Mouse (Mus musculus) retina, postnatal 1 day (tissue): ENCODE data around the gene Clstn2.
A peak's percentile ranks its signal among the peaks of the same experiment; 100 is the strongest.

Experiments used
- DNase-seq: peaks from one replicate; pipeline ENCODE4 v3.0.0-alpha.2; 2012

The Clstn2 gene

GRCm38 (mm10) chr9:97672224-97672623 lies 360.8 kb downstream of the Clstn2 start:
- no peak for DNase-seq

DNA sequence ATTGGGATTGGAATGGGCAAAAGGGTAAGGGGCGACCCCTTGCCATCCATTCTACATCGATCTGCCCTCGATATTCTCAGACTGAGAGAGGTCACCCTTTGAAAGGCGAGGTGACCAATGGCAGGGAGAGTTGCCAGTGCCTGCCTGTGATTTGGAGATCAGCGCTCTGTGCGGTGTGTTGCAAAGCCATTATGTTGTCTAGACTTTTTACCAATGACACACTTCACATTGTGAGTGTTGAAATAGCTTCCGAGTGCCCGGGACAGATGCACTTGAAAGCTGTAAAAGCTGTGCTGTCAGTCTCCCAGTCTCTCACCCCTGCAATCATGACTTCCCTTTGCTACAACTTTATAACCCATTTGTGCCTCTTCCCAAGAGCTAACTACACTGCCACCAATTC lies 362.3 kb downstream of the Clstn2 start:
- no peak for DNase-seq

GRCm38 (mm10) chr9:97660989-97661388 lies 372.0 kb downstream of the Clstn2 start:
- DNase-seq: no peak

DNA sequence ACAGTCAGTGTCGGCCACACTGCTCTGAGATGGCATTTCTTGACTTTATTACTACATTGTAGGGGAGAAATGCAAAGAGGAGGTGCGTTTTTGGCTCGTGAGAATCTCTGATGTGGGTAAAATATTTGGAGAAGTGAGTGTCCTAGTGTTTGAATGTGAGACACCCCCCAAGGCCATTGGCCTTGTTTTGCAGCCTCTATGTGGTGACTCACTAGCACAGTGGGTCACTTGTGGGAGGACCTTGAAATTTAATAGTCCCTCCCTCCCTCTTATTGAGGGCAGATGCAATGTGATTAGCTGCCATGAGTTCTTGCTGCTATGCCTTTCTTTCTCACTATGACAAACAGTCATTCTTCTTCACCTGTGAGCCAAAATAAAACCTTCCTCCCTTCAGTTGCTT lies 374.2 kb downstream of the Clstn2 start:
- DNase-seq: no peak

GRCm38 (mm10) chr9:97648409-97648808 lies 384.6 kb downstream of the Clstn2 start:
- DNase-seq: no peak

DNA sequence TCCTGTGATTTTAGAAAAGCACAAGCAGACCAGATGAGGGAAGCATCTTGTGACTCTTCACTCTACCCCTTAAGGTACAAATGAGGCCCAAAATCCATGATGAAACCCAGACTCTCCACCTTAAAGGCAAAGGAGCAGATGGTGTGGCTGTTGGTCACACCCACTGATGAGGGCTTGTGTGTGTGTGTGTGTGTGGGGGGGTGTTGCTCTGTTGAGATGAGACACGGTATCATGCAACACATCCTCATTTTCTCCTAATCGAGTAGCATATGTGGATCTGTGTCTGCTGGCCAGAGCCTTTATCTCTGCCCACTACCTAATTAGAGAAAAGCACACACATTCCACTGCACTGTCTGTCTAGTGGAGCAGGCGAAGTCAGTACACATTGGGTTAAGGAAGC lies 387.2 kb downstream of the Clstn2 start:
- peak; percentile 15 for DNase-seq

DNA sequence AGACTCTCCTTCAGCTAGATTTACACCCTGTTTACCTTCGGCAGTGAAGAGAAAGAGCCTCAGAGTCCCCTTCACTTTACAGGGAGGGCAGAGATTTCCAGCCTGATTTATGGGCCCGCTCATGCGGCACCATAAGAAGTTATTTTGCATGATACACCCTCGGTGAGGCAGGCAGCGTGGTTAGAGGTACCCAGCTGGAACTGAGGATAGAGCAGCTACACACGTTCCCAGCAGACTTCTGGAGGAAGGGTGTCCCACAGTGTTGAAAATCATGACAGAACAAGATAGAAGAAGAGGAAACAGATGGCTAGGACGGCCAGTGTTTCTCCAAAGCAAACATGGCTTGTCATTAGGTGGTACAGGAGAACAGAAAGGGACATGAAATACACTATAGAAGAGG lies 390.6 kb downstream of the Clstn2 start:
- no peak for DNase-seq

DNA sequence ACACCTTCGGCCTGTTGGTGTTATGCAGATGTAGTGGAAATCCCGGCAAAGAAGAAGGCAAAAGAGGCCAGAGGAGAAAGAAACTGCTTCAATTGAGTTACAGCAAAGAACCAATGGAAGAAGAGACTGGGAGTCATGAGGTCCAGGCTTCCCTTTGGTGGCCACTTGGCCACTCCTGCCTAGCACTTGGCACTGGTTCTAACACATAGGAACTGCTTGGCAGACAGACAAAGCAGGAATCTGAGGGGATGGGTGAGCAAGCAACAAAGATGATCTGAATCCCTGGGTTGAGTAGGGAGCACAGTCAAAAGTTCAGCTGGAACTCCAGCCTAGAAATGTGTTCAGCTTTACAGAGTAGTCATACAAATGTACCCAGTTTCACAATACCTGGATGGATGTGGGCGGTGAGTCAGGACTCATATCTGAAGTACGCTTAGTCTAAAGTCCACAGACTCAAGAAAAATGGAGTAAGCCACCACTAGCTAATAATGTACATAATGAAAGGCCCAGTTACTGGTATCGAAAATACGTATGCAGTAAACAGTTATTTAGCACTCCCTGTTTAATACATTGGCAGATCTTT lies 392.9 kb downstream of the Clstn2 start:
- no peak for DNase-seq

DNA sequence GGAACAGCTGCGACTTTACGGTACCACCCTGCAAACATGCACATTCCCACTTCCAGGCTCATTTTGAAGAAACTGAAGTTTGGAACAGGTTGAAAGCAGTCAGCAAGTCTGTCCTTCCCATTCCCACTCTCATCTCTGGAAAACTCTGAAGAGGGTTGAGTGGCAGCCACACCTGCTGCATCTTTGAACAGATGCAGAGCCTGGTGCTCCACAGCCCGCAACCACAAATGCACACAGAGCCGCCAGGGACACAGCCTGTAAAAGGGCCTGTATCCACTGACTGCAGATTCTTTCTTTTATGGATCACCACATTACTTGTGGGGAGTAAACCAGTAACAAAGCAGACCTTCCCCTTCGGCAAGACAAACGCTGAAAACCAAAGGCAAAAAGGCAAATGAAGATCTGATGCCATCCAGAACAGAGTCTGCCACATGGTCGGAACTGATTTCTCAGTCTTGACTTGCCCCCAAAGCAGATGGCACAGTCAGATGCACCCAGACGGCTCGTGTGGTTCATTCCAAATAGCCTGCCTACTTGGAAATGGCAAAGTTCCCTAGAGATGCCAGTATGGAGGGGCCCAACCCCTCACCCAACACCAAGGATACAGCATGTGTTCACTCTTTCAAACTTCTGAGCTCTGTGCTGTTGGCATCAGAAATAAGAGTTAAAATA lies 394.2 kb downstream of the Clstn2 start:
- no peak for DNase-seq

DNA sequence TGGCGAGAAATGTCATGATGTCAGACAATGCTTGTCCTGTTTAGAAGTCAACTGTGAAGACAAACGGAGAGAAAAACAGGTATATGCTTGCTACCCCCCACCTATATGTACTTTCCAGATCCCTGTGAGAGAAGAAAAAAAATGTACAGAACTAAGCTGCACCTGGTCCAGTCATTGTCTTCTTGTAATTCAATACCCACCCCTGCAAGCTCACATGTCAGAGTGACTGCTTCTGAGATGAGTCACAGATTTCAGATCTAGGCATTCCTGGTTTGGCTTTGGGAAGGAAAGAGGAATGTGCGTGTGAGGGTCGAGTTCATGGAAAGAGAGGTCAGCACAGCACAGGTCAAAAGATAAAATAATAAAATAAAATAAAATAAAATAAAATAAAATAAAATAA lies 397.6 kb downstream of the Clstn2 start:
- no peak for DNase-seq

DNA sequence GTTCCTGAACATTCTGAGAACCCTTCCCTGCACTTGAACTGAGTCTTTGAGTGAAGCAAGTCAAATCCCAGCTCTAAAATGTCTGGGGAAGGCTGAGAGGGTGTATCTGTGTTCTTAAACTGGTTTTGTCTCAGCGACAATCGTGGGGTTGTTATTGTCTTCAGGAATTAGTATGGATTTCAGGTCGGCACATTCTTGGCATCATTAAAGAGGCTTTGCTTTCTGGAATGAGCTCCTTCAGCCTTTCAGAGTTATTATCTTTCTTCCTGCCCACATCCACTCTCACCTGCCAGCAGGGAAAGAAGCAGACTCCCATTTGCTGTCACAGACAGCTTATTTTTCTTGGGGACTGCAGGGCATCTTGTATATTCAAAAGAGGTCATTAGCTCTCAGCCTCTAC lies 398.1 kb downstream of the Clstn2 start:
- no peak for DNase-seq

GRCm38 (mm10) chr9:97629180-97629579 lies 403.8 kb downstream of the Clstn2 start:
- peak; percentile 68 for DNase-seq

- peak; percentile 35 for DNase-seq
These were observed 404.5 kb downstream of the Clstn2 start for GRCm38 (mm10) chr9:97628361-97628908.

DNA sequence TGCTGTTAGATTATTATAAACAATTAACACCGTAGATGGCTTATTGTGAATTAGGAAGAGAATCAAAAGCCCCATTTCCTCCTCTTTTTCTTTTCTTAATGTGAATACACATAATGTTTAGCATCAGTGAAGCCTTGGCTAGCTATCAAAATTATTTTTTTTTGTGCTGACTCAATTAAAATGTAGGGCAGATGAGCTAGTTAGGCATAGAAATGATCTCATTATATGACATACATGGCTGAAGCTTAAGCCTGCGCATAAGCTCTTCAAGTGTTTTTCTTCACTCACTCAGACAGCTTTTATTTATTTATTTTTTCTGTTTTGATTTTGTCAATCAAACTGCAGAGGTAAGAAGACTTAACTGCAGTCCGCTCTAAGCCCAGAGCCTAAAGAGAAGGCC lies 405.1 kb downstream of the Clstn2 start:
- DNase-seq: peak; percentile 42

DNA sequence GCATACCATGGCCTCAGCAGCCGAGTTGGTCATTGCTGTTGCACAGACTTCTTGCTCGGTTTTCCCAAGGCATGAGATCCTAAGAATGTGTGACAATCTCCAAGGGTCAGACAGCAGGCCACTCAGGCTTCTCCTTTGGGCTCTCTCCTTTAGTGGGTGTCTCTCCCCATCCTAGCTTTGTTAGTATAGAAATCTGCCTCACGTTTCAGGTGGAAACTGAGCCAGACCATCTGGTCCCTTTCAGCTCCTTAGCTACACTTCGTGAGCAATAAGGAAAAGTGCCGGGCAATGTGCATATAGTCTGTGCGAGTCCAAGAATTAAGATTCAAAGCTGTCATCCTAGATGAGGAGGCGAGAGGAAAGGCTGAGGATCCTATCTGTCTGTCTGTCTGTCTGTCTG lies 422.4 kb downstream of the Clstn2 start:
- no peak for DNase-seq

GRCm38 (mm10) chr9:97603729-97604128 lies 429.3 kb downstream of the Clstn2 start:
- no peak for DNase-seq

- peak; percentile 64 for DNase-seq
These were observed 430.5 kb downstream of the Clstn2 start for GRCm38 (mm10) chr9:97602476-97602875.

GRCm38 (mm10) chr9:97599006-97599405 lies 434.0 kb downstream of the Clstn2 start:
- no peak for DNase-seq

- DNase-seq: no peak
These were observed 442.3 kb downstream of the Clstn2 start for GRCm38 (mm10) chr9:97590712-97591111.

DNA sequence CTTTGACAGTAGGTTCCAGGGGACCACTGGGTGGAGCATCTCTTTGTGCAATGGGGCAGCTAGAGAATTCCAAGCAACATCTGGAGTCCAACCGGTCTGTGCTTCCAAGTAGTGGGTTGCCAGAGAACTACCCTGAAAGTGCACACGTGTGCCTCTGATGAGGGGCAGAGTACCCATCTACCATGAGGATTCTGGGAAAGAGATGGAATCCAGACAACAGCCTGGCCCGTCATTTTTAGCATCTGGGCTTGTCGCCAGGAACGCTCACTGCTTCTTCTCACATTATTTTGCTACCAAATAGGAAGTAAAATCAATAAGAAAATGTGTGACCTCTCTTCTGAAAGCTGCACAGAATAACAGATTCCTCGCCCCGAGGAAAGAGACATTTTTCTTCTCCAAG lies 462.1 kb downstream of the Clstn2 start:
- no peak for DNase-seq

DNA sequence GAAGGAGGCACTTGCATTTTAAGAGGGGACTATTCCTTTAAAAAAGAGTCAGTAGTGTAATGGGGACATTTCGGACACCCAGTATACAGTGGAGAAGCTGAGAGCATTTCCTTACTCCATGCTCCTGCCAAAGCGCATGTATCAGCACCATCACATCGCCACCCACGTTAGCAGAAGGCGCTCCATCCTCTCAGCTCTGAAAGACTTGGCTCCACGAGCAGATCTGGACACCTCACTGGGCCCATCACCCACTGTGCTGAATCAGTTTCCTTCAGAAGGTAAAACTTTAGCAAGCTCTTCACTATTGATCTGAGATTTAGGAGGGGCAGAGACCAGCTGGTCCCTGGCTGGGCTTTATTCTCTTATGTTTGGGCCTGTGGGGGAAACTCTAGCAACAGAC lies 469.9 kb downstream of the Clstn2 start:
- no peak for DNase-seq

DNA sequence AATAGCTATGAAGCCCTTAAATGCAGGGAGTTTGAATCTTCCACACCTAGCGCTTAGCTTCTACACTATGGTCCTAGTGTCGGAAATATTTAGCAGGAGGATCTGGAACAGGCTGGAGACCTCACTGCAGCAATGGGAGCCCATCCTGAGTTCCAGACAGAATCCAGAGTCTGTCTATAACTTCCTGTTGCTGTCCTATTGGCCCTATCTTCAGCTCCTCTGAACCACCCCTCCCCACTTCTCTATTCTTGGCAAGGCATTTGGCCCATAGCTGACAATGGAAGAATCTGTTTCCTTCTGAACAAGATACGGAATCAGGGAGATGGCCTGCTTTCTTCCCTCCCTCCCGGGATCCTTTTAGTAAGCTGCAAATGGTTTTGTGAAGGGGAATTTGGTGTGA lies 488.6 kb downstream of the Clstn2 start:
- no peak for DNase-seq

DNA sequence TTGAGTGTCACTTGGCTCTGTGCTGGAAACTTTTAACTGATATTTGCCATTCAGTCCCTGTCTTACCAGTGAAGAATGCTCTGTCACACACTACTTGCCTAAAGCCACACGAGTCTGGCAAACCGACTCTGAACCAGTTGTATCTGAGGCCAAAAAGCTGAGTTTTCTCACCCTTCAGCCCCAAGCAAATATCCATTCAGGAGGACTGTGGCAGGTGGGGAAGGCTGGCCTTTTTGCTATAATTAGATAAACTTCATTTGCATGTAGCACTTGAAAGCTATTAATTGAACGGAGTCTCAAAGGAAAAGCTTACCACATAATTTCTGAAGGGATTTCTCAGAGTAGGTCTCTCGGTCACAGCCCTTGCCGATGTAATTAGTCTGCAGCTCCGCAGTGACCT lies 491.6 kb downstream of the Clstn2 start:
- DNase-seq: no peak

- peak; percentile 32 for DNase-seq
These were observed 494.8 kb downstream of the Clstn2 start for GRCm38 (mm10) chr9:97538075-97538779.
